Mouse (Mus musculus): ENCODE data around the gene Arg1. TPM values are rescaled to one million over a fixed set of nuclear protein-coding genes. Genes with fewer than 3 reads are reported as not detected.

The Arg1 gene
- total and polyA plus RNA-seq, 3 experiments: 0.26 TPM; not detected in 2

DNA sequence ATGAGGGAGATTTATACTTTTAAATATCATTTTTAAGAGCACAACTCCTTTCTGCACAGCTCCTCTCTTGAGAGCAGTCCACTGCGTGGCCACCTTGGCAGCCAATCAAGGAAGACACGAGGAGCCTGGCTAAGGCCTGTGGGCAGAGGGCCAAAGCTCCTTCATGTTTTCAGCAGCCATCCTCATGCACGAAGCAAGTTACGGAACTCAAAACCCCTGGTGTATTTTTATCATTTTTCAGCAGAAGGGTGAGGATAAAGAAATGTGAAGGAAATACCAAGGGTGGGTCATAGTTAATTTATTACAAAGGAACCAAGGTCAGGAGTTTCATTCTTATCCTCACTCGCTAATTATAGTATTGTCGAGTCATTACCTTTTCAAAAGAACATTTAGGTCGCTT is 25.3 kb upstream of the Arg1 start:
- peak; percentile 71 for DNase-seq (ENCODE audit: low read depth, low spot score)
- H3K9ac ChIP-seq (ENCODE audit: control insufficient read depth, low read depth, low read length, poor library complexity, severe bottlenecking): no peak overlapping the region
- peaks cover 5 to 18% of the 10 kb centered on the region in 2 experiments; a peak in 3 of 4 replicates for H3K4me1 ChIP-seq (ENCODE audit: control insufficient read depth in 1 of 2, insufficient read depth in 2 of 2, low read length in 2 of 2)
- no peaks in the 10 kb centered on the region for H3K27me3 ChIP-seq (ENCODE audit: control insufficient read depth in 1 of 2, insufficient read depth in 2 of 2, low read length in 2 of 2)
- H3K4me3 ChIP-seq (ENCODE audit: control insufficient read depth in 1 of 2, insufficient read depth in 1 of 2, low read depth in 2 of 2, low read length in 2 of 2): no peak overlapping the region
- no peaks in the 10 kb centered on the region for H3K9me3 ChIP-seq (replicated peaks; ENCODE audit: insufficient read depth, low read length)
- H3K27ac ChIP-seq (ENCODE audit: control insufficient read depth, low read depth, low read length): no peak overlapping the region; the same call in 1 of the 2 replicates
- peaks cover 0 to 5% of the 10 kb centered on the region in 2 experiments; a peak in 2 of 4 replicates for H3K36me3 ChIP-seq (ENCODE audit: control insufficient read depth in 1 of 2, insufficient read depth in 2 of 2, low read length in 2 of 2)
- H3K79me2 ChIP-seq (ENCODE audit: control insufficient read depth, insufficient read depth, low read length, poor library complexity): no peaks in the 10 kb centered on the region
- TF ChIP-seq ZKSCAN1 (IDR thresholded peaks at IDR 0.05; ENCODE audit: low read depth, low read length) (no peak), MYC (IDR thresholded peaks at IDR 0.05; ENCODE audit: low read depth, low read length) (no peak), ZMIZ1 (IDR thresholded peaks at IDR 0.05; ENCODE audit: low read depth, low read length) (no peak), POLR2AphosphoS2 (IDR thresholded peaks at IDR 0.05; ENCODE audit: low read length) (no peak), RCOR1 (IDR thresholded peaks at IDR 0.05; ENCODE audit: low read depth, low read length) (no peak), GABPA (IDR thresholded peaks at IDR 0.05; ENCODE audit: low read depth, low read length) (no peak), POLR2AphosphoS5 (IDR thresholded peaks at IDR 0.05; ENCODE audit: borderline replicate concordance, low read depth, low read length) (no peak), MAFK (IDR thresholded peaks at IDR 0.05; ENCODE audit: borderline replicate concordance, low read depth, low read length) (no peak), ETS1 (IDR thresholded peaks at IDR 0.05; ENCODE audit: low read depth, low read length) (peak; percentile 51; the same call in 1 of the 2 replicates), HCFC1 (IDR thresholded peaks at IDR 0.05; ENCODE audit: low read depth, low read length) (no peak), NELFE (IDR thresholded peaks at IDR 0.05; ENCODE audit: low read depth, low read length) (no peak), TBP (IDR thresholded peaks at IDR 0.05; ENCODE audit: low read depth, low read length) (no peak), RAD21 (IDR thresholded peaks at IDR 0.05; ENCODE audit: low read depth, low read length) (no peak), TAL1 (IDR thresholded peaks at IDR 0.05; ENCODE audit: low read length) (0 out of 2 replicates have a peak, but pooled peaks have one; percentile 20), KAT2A (conservative IDR thresholded peaks at IDR 0.05; ENCODE audit: low read depth, low read length) (no peak), ELF1 (IDR thresholded peaks at IDR 0.05; ENCODE audit: low read depth, low read length) (no peak), MXI1 (IDR thresholded peaks at IDR 0.05; ENCODE audit: low read depth, low read length) (no peak), MAZ (IDR thresholded peaks at IDR 0.05; ENCODE audit: low read depth, low read length) (no peak), MAX (IDR thresholded peaks at IDR 0.05; ENCODE audit: low read length) (peak; percentile 78), MYB (IDR thresholded peaks at IDR 0.05; ENCODE audit: low read depth, low read length) (no peak), SMC3 (IDR thresholded peaks at IDR 0.05; ENCODE audit: low read depth, low read length) (no peak), EP300 (IDR thresholded peaks at IDR 0.05; ENCODE audit: low read depth in 1 of 2, low read length in 2 of 2) (peak; percentile 38 to 57; a peak in 3 of 4 replicates), MEF2A (IDR thresholded peaks at IDR 0.05; ENCODE audit: extremely low read depth, insufficient replicate concordance, low read depth, low read length, poor library complexity, severe bottlenecking) (no peak), SIN3A (IDR thresholded peaks at IDR 0.05; ENCODE audit: low read length) (0 out of 2 replicates have a peak, but pooled peaks have one; percentile 19), USF2 (IDR thresholded peaks at IDR 0.05; ENCODE audit: borderline replicate concordance in 1 of 2, insufficient read depth in 1 of 2, low read depth in 1 of 2, low read length in 2 of 2) (no peak), CHD2 (IDR thresholded peaks at IDR 0.05; ENCODE audit: low read length) (no peak), UBTF (IDR thresholded peaks at IDR 0.05; ENCODE audit: borderline replicate concordance, insufficient read depth, low read depth, low read length) (no peak), E2F4 (IDR thresholded peaks at IDR 0.05; ENCODE audit: borderline replicate concordance, low read depth, low read length) (no peak), CTCF (IDR thresholded peaks at IDR 0.05 in 2 of 3, conservative IDR thresholded peaks at IDR 0.05 in 1 of 3; ENCODE audit: control insufficient read depth in 1 of 3, insufficient read depth in 1 of 3, low read depth in 2 of 3, low read length in 3 of 3, poor library complexity in 1 of 3, severe bottlenecking in 1 of 3) (no peak), USF1 (IDR thresholded peaks at IDR 0.05; ENCODE audit: low read depth, low read length) (no peak), GATA1 (IDR thresholded peaks at IDR 0.05; ENCODE audit: low read depth, low read length) (0 out of 2 replicates have a peak, but pooled peaks have one; percentile 23), JUND (IDR thresholded peaks at IDR 0.05; ENCODE audit: low read depth, low read length) (no peak), CHD1 (IDR thresholded peaks at IDR 0.05; ENCODE audit: low read depth, low read length) (no peak), TCF12 (IDR thresholded peaks at IDR 0.05; ENCODE audit: low read depth, low read length) (peak; percentile 59; the same call in 1 of the 2 replicates), ZNF384 (IDR thresholded peaks at IDR 0.05; ENCODE audit: low read depth, low read length) (no peak), NRF1 (IDR thresholded peaks at IDR 0.05; ENCODE audit: insufficient read depth, low read depth, low read length, poor library complexity, severe bottlenecking) (no peak), POLR2A (IDR thresholded peaks at IDR 0.05; ENCODE audit: control insufficient read depth in 1 of 2, insufficient read depth in 1 of 2, low read depth in 1 of 2, low read length in 2 of 2, poor library complexity in 1 of 2) (no peak), ZC3H11A (IDR thresholded peaks at IDR 0.05; ENCODE audit: low read depth, low read length) (no peak)

All from MEL (cell line).